Mouse (Mus musculus): ENCODE results near the gene Fam186a.
"Not testable (repeated sequence)": the region's sequence is repeated elsewhere in the genome, so short reads cannot be mapped to it uniquely, and the experiment has no call there.

The Fam186a gene

DNA sequence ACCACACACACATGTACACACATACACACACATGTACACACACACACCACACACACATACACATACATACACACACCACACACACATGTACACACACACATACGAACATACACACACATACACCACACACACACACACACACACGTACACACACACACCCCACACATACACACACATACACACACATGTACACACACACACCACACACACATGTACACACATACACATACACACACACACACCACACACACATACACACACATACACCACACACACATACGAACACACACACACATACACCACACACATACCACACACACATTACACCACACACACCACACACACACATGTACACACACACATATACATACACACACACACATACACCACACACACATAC lies 30.2 kb downstream of the Fam186a start:
- intact Hi-C loops (cut with DNase I) = no loop called here

DNA sequence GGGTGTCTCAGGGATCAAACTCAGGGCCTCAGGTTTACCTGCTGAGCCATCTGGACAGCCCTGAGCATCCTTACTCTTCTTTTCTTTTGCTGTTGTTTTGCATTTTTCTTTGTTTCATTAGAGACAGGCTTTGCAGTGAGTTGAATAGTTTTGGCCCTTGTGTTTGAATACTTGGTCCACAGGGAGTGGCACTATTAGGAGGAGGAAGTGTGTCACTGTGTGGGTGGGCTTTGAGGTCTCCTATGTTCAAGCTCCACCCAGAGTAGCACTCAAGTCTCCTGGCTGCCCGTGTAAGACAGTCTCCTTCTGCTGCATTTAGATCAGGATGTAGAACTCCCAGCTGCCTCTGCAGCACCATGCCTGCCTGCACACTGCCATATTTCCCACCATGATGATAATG lies 32.4 kb downstream of the Fam186a start:
- intact Hi-C loops (cut with DNase I) = no loop called here

DNA sequence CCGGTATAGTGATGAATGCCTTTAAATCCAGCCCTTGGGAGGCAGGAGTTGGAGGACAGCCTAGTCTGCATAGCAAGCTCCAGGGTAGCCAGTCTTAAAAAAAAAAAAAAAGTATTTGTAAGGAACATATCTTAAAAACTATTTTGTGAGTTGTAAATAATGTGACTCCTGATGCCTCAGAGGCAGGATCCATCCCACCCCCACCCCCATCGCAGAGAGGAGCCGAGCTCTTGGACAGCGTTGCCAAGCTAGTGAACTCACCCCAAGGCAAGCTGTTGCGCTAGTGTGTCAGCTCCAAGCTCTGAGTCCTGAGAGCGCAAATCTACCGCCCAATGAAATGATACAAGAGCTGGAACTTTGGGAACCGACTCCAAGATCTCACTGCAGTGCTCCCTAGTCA lies 35.6 kb downstream of the Fam186a start:
- intact Hi-C loops (cut with DNase I) = no loop called here

DNA sequence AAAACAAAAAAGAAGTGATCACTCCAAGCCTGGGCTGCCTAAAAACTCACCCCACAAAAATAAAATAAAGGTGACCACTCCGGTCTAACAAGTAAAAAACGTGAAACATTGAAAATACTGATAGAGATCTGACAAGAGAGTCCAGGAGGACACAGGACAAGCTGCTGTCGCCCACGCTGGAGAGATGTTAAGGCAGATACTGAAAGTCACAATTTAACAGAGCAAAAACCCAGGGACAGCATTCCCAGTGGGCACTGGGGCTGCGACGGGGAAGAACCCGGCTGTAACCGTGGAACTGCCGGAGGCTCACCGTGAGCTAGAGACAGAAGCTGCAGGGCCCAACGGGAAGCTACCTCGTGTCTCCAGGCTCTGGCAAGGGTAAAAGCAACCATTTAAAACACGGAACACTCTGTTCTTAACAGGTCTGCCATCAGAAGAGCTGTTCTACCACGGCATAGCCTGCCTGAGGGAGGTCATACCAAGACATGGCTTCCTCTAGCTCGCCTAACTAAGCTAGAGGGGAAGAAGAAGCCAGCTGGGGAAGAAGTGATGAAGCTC lies 47.2 kb downstream of the Fam186a start:
- intact Hi-C loops (cut with DNase I) = loop anchor here (10.0 kb wide), 1 partner anchor 315 kb away; the partner anchor contains the start of gene Aqp6

DNA sequence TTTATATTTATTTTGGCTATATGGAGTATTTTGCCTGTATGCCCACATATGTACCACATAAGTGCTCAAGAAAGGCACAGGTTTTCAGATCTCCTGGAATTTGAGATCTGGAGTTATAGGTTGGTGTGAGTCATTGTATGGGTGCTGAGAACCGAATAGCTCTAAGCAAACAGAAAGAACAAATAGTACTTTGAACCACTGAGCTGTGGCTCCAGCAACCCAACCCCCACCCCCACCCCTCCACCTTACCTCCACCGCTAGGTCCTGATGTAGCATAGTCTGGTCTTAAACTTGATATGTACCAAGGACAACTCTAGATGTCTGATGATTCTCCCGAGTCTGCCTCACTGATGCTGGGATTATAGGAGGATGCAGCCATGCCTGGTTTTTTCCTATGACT lies 49.6 kb downstream of the Fam186a start:
- intact Hi-C loops (cut with DNase I) = no loop called here

DNA sequence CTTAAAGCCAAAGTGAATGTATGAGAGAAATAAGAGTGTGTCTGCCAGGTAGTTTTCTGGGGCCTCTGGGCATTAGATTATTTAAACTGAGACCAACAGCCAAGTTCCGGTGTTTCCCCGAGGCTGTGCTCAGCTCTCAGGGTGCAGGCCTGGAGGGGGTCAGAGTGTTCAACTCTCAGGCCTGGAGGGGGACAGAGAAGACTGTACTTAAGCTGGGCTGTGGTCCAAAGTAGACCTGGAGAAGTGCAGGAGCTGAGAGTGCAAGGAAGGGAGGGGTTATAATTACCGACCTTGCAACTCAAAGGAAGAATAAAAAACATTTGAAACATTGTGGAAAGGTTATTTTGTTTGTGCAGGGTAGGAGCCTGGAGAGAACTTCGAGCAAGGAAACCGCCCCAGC lies 52.2 kb downstream of the Fam186a start:
- intact Hi-C loops (cut with DNase I) = no loop called here

DNA sequence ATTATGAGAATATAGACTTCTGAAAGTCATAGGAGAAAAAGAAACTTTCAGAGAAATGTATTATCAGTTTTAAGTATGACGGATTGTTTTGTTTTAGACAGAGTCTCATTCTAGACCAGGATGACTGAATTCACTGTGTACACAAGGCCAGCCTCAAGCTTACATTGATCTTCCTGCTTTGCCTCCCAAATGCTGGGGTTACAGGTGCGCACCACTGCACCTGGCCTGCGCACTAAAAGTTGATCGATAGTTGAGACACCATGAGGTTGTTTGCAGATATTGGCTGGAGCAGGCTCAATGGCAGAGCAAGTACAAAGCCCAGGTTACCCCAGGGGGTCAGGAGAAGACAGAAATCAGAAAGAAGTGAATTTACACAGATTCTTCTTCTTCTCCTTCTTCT lies 55.1 kb downstream of the Fam186a start:
- intact Hi-C loops (cut with DNase I) = no loop called here

DNA sequence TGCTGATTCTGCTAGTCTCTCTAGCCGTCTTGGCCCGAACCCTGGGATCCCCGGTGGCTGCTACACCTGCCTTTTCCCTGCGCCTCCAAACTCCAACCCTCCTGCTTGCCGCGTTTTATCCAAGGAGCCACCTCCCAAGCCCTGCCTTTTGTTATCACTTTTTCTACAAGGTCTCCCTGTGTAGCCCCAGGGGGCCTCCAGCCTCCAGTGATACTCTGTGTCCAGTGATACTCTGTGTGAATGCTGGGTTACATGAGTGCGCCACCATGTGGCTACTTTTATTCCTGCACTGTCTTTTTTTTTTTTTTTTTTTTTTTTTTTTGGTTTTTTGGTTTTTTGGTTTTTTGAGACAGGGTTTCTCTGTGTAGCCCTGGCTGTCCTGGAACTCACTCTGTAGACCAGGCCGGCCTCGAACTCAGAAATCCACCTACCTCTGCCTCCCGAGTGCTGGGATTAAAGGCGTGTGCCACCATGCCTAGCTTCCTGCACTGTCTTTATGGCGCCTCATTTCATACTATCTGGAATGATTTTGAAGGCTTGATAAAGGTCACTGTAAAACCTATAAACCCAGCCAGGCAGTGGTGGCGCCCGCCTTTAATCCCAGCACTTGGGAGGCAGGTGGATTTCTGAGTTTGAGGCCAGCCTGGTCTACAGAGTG lies 57.4 kb downstream of the Fam186a start:
- intact Hi-C loops (cut with DNase I) = loop anchor here (10.0 kb wide), 1 partner anchor 315 kb away; the partner anchor contains the start of gene Aqp5

DNA sequence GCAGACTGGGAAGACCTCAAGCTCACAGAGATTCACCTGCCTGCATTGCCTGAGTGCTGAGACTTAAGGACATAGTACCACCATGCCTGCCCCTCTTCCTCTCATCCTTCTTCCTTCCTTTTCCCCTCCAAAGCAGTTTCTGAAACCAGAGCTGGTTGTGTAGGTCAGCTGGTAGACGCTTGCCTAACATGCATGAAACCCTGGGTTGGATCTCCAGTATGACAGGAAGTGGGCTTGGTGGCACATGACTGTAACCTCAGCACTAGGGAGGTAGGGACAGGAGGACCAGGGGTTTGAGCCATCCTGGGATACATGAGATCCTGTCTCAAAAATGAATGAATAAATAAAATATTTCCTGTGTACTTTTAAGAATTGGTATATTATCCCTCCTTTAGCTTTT lies 59.3 kb downstream of the Fam186a start:
- intact Hi-C loops (cut with DNase I) = loop anchor here (10.0 kb wide), 1 partner anchor 313 kb away; the partner anchor contains the start of gene Aqp5

DNA sequence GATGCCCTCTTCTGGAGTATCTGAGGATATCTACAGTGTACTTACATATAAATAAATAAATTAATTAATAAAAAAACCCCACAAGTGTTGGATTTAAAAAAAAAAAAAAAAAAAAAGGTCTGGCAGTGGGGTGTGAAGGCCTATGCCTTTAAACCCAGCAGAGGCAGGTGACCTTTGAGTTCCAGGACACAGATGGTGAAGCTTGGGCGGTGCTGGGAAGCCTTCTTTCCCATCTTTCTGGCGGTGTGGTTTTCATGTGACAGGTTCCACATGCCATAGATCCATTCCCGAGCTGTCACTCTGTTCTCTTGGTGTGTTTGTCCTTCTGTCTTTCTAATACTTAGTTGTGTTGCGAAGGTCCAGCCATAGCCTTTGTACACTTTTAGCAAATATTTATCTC lies 59.8 kb downstream of the Fam186a start:
- intact Hi-C loops (cut with DNase I) = loop anchor here (10.0 kb wide), 1 partner anchor 312 kb away; the partner anchor contains the start of gene Aqp5

DNA sequence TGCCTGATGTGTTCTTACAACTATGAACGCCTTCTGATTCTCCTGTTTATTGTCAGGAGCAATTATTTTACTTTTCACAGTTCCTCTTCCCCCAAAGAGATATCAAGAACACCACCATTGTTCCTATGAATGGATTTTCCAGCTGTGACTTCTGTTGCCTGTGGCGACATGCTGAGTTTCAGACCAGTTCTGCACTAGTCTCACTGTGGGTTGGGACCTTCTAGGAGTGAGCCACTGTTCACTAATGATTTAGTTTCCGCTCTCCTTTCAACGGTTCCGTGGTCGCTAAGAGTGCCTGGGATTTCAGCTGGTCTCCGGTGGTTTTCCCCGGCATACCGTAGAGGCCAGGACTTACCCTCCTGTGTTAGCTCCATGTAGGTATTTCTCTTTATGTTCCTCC lies 62.0 kb downstream of the Fam186a start:
- intact Hi-C loops (cut with DNase I) = loop anchor here (10.0 kb wide), 1 partner anchor 310 kb away; the partner anchor contains the start of gene Aqp5

DNA sequence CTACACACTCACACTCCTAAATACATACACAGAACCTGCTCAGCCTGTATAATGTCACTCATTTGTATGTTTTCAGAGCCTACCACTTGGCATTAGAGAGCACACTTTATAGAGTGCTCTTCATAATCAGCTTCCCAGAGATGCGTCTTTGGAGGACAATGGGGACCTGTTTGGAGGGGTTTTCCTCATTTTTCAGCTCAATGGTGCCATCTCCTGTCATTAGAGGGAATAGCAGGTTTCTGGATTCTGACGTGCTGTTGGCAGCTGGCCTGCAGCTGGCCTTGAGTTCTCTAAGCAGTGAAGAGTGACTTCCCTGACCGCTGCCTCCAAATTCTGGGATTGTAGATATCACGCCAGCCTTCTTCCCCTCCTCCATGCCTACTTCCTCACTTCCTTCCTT lies 62.5 kb downstream of the Fam186a start:
- intact Hi-C loops (cut with DNase I) = loop anchor here (10.0 kb wide), 1 partner anchor 310 kb away; the partner anchor contains the start of gene Aqp5

DNA sequence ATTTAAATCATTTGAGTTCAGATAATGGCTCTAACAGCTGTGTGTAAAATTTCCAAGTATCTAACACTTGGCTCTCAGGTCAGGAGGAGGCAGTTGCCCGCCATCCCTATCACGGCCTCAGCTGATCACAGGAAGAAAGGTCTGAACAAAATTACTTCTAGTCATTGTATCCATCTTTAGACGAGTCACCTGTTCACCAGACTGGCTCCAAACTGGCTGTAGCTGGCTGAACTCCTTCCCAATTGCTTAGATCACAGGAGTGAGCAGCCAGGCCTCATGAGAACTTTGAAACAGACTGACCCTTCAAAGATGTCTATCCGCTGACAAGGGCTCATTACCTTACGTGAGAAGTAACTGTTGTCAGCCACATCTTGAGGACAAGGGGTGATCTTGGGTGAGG lies 63.6 kb downstream of the Fam186a start:
- intact Hi-C loops (cut with DNase I) = loop anchor here (2.0 to 10.0 kb wide), 3 partner anchors 26 to 308 kb away; partner anchors contain the start of gene Aqp5

DNA sequence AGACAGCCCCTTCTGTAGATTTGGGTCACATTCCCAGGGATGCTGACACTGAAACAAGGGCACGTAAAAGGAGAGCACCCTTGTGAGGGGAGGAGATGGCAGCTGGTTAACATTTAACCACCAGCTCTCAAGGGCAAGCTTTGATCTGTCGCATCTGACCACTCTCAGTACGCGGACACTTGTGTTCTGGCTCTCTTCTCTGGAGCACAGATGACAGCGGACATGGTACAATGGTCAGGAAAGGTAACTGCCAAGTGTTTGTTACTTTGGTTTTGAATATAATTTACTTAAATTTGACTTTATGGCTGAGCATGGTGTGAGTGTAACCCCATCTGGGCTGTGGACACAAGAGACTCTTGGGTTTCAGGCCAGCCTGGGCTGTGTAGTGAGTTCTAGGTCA lies 64.1 kb downstream of the Fam186a start:
- intact Hi-C loops (cut with DNase I) = loop anchor here (2.0 to 10.0 kb wide), 3 partner anchors 26 to 308 kb away; partner anchors contain the start of gene Aqp5

DNA sequence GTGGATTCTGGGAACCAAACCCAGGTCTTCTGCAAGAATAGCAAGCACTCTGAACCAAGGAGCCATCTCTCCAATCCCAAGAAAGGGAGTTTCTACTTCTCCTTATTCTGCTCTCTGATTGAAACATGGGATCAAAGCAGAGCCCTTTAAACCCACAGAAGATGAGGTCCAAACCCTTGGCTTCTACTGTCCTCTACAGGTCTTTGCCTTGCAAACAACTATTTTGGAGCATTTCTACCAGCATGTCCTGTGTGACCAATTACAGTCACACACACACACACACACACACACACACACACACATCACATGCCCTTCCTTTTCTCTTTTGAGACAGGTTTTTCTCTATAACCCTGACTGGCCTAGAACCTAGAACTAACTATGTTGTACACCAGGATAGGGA lies 70.2 kb downstream of the Fam186a start:
- intact Hi-C loops (cut with DNase I) = no loop called here

DNA sequence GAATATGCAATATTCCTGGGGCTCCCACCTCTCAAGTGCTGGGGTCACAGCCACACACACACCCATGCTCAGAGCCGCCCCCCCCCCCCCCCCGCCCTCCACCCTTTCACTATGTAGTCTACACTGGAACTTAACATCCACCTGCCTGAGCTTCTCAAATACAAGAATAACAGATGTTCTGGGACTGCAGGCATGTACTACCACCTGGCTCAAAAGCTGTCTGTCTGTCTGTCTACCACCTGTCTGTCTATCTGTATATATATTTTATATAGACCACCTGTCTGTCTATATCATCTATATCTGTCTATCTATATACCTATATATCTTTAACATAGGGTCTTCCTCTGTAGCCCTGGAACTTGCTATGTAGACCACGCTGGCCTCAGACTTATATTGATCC lies 75.5 kb downstream of the Fam186a start:
- intact Hi-C loops (cut with DNase I) = no loop called here

DNA sequence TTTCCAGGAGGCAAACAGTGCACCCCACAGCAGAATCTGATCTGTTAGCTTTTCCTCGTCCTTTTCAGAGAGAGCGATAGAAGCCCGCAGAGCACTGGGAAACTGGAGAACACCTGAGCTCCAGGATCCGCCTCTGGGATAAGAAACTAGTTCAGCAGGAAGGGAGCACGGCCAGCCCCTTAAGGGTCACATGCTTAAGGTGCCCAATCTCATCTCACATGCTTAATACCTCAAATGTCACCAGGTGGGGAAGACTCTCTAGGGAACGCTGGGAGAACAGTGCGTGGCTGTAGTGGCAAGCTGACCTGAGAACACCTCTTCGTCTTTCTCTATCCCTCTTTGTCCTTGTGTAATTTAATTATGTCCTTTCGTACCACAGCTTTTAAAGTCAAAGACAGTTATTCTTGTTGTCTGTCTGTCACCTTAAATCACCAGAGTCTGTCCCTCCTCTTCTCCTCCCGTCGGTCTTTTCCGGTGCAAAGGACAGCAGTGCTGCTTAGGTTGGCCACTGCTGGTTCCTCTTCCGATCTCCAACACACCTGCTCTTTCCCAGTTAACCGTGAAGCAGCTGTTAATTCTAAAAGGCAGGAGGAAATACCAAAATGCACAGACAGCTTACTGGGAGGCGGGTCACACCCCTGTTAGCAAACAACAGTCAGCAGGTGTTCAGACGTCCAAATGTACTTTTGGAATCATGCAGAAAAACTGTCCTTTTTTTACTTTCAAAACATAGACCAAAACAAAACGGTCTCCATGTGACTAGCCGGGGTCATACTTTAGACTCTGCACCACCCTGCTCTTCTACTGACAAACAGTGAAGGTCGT lies 76.2 kb downstream of the Fam186a start:
- intact Hi-C loops (cut with DNase I) = no loop called here

DNA sequence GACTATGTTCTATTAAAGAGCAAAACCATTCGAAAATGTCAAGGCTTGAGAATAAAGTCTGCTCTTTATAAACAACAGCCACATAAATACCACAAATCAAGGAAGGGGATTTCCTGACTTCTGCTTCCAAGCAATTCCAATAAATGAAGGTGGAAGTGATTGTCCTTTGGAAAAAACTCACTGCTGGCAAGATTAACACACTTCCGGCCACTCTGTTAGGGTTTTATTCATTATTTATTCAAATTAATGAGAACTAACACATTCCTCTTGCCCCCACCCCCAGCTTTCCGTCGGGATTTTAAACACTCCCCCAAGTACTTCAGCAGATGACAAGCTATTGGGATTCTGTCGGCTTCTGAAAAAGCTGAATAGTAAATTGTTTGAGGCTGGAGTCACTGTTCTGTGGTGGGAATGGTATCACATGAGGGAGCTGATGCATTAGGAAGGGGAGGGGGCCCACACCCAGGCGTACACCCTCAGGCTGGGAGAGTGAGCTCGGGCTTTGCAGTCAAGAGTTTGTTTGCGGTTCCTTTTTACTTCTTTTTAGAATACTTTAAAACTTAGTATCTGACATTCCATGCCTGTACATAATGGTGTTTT lies 77.5 kb downstream of the Fam186a start:
- intact Hi-C loops (cut with DNase I) = no loop called here

DNA sequence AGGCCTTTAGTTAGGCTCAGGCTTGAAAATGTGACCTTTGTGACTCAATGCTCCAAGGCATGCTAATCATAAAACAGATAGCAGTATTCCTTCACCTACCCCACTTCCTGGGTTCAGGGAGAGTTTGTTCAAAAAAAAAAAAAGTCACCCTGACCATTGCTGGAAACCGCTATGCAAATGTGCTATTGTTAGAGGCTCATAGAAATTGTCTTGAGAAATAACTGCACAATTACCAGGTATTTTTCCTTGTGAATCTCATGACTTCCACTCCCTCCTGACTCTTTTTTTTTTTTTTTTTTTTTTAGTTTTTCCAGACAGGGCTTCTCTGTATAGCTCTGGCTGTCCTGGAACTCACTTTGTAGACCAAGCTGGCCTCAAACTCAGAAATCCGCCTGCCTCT lies 79.7 kb downstream of the Fam186a start:
- intact Hi-C loops (cut with DNase I) = not testable (repeated sequence)

DNA sequence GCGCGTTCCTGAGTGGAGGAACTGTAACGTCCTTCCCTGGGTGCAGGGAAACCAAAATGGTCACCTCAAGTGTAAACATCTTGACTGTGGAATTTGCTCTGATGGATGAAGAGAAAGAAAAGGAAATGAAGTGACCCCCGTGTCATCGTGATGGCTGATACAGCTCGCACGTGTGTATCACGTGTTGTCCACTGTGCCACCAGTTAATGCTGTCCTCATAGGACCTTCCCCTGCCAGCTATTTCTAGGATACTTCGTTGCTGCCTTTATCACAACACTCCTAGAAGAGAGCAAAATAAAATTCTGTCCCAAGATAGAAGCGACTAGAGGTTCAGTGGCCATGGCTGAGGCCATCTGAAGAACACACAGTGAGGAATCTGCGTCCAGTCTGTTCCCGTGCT lies 82.8 kb downstream of the Fam186a start:
- intact Hi-C loops (cut with DNase I) = no loop called here

DNA sequence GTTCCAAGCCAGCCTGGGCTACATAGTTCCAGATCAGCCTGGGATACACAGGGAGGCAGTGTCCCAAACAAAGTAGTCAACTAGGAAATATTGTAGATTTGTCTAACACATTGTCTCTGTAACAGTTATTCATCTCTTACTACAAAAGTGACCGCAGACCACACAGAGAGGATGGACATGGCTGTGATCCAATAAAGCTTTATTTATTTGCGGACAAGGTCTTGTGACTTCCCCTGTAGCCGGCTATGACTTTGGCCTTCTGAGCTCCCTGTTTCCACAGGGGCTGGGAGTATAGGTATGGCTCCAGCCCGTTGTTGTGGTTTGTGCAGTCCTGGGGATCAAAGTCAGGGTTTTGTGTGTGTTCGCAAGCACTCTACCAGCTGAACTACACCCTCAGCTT lies 88.3 kb downstream of the Fam186a start:
- intact Hi-C loops (cut with DNase I) = no loop called here

All from adrenal gland (tissue).